Mouse (Mus musculus): ENCODE data around the gene Kcns3.

DNA sequence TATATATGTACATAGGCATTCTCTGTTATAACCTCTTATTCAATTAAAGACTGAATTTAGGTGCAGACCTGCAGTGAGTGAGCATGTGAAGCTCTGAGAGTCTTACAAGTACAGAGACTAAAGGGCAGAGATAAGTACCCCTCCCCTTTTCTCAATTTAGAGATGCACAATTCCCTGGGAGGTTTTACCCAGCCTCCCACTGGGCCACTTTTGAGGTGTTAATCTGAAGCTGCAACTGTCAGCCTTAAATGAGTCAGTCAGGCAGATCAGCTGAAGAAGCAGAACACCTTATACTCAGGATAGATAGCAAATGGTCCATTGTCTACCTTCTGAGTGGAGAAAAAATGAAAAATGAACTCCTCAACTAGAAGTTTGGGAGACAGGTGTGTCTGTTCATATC, 109.0 kb downstream of the Kcns3 start:
- no peak for TF ChIP-seq CTCF (IDR thresholded peaks at IDR 0.05; ENCODE audit: extremely low read depth, insufficient read length, insufficient replicate concordance, low read depth, low read length)
- no peak for TF ChIP-seq POLR2A (IDR thresholded peaks at IDR 0.05; ENCODE audit: low read depth, low read length)

All from small intestine, adult 2 months (tissue).